Mouse (Mus musculus) CH12.LX (cell line): Measurements from ENCODE around the gene Csnk2a1. TPM values are rescaled to one million over a fixed set of nuclear protein-coding genes. Genes with fewer than 3 reads are reported as not detected.
"Not testable (repeated sequence)": the region's sequence is repeated elsewhere in the genome, so short reads cannot be mapped to it uniquely, and the experiment has no call there.

Experiments
- DNase-seq: peaks from one replicate; pipeline ENCODE4 v3.0.0-alpha.2; 2013; ENCODE audit errors: extremely low read depth
- H3K27ac ChIP-seq: 2 replicates; pipeline ENCODE4 v1.5.1; 2012; ENCODE audit warnings: low read depth, mild to moderate bottlenecking, control low read depth, moderate library complexity; ENCODE audit not compliant: insufficient read depth
- H3K27me3 ChIP-seq: replicated peaks from 2 replicates; pipeline ENCODE3; 2012; ENCODE audit warnings: inconsistent platforms
- H3K36me3 ChIP-seq, 2 experiments: replicated peaks in 1 of 2; 2 replicates each; pipeline versions ENCODE3 to v1.6.1; 2012; ENCODE audit warnings: inconsistent platforms in 1 of 2, low read length in 1 of 2, mild to moderate bottlenecking in 1 of 2, mixed read lengths in 1 of 2, moderate library complexity in 1 of 2; ENCODE audit not compliant: control insufficient read depth in 1 of 2, insufficient read depth in 1 of 2
- H3K4me1 ChIP-seq, 2 experiments: 2 replicates each; pipeline ENCODE4 v1.6.1; 2012; ENCODE audit warnings: inconsistent platforms in 1 of 2, moderate library complexity in 1 of 2; ENCODE audit not compliant: insufficient read depth in 2 of 2, control insufficient read depth in 1 of 2
- H3K4me2 ChIP-seq: 2 replicates; pipeline ENCODE4 v1.6.1; 2012; ENCODE audit warnings: low read depth, mild to moderate bottlenecking, control low read depth; ENCODE audit not compliant: poor library complexity, insufficient read depth, severe bottlenecking
- H3K4me3 ChIP-seq, 3 experiments: fragments of 150-350 bp in 1 of 3; sonication (generic) in 1 of 3; replicated peaks in 1 of 3; 2 replicates each; pipeline versions ENCODE3 to v1.5.1; 2011 to 2012; ENCODE audit warnings: low read depth in 2 of 3, low read length in 2 of 3, mild to moderate bottlenecking in 2 of 3, moderate library complexity in 2 of 3, control low read depth in 1 of 3, improper control_type of control experiment in 1 of 3, inconsistent platforms in 1 of 3, mixed read lengths in 1 of 3; ENCODE audit not compliant: poor library complexity in 1 of 3
- H3K79me2 ChIP-seq: replicated peaks from 2 replicates; pipeline ENCODE4 v1.6.1; 2012; ENCODE audit warnings: mild to moderate bottlenecking, moderate library complexity; ENCODE audit not compliant: control insufficient read depth, poor library complexity, insufficient read depth, severe bottlenecking; ENCODE audit errors: extremely low read depth
- H3K9ac ChIP-seq: 2 replicates; pipeline ENCODE4 v1.6.1; 2012; ENCODE audit warnings: low read depth, mild to moderate bottlenecking, control low read depth, moderate library complexity; ENCODE audit not compliant: insufficient read depth
- H3K9me3 ChIP-seq: replicated peaks from 2 replicates; pipeline ENCODE3; 2012; ENCODE audit warnings: low read length, inconsistent platforms, mixed read lengths
- ETS1 ChIP-seq: conservative IDR thresholded peaks from 2 replicates; pipeline ENCODE4 v1.6.1; 2012; ENCODE audit warnings: low read depth, mild to moderate bottlenecking, inconsistent platforms, low read length, improper control_type of control experiment, moderate library complexity
- GABPA ChIP-seq: IDR thresholded peaks from 2 replicates; pipeline ENCODE4 v1.6.1; 2012; ENCODE audit warnings: low read depth, low read length, improper control_type of control experiment, inconsistent platforms; ENCODE audit not compliant: insufficient replicate concordance
- HCFC1 ChIP-seq: IDR thresholded peaks from 2 replicates; pipeline ENCODE4 v1.6.1; 2012; ENCODE audit warnings: low read depth, mild to moderate bottlenecking, inconsistent platforms, low read length, improper control_type of control experiment
- JUND ChIP-seq: conservative IDR thresholded peaks from 2 replicates; pipeline ENCODE4 v1.6.1; 2011; ENCODE audit warnings: low read depth, low read length, improper control_type of control experiment
- KAT2A ChIP-seq: IDR thresholded peaks from 2 replicates; pipeline ENCODE4 v1.6.1; 2012; ENCODE audit warnings: low read length, improper control_type of control experiment, inconsistent platforms; ENCODE audit not compliant: insufficient replicate concordance
- MAZ ChIP-seq: IDR thresholded peaks from 2 replicates; pipeline ENCODE4 v1.6.1; 2012; ENCODE audit warnings: low read depth, mild to moderate bottlenecking, inconsistent platforms, low read length, improper control_type of control experiment, moderate library complexity
- MEF2A ChIP-seq: IDR thresholded peaks from 2 replicates; pipeline ENCODE4 v1.6.1; 2014; ENCODE audit warnings: low read depth, mild to moderate bottlenecking, inconsistent platforms, low read length, improper control_type of control experiment, borderline replicate concordance
- MYC ChIP-seq: IDR thresholded peaks from 2 replicates; pipeline ENCODE4 v1.6.1; 2011; ENCODE audit warnings: low read depth, mild to moderate bottlenecking, improper control_type of control experiment, low read length
- NRF1 ChIP-seq: IDR thresholded peaks from 2 replicates; pipeline ENCODE4 v1.6.1; 2014; ENCODE audit warnings: low read depth, mild to moderate bottlenecking, inconsistent platforms, low read length, improper control_type of control experiment, moderate library complexity
- POLR2AphosphoS2 ChIP-seq: IDR thresholded peaks from 2 replicates; pipeline ENCODE4 v1.6.1; 2011; ENCODE audit warnings: low read depth, low read length, improper control_type of control experiment
- RAD21 ChIP-seq: IDR thresholded peaks from 2 replicates; pipeline ENCODE4 v1.6.1; 2011; ENCODE audit warnings: low read depth, mild to moderate bottlenecking, low read length, improper control_type of control experiment, moderate library complexity
- RCOR1 ChIP-seq: conservative IDR thresholded peaks from 2 replicates; pipeline ENCODE4 v1.6.1; 2012; ENCODE audit warnings: low read depth, mild to moderate bottlenecking, inconsistent platforms, low read length, improper control_type of control experiment
- SMC3 ChIP-seq: IDR thresholded peaks from 2 replicates; pipeline ENCODE4 v1.6.1; 2011; ENCODE audit warnings: low read depth, low read length, improper control_type of control experiment
- TCF12 ChIP-seq: IDR thresholded peaks from 2 replicates; pipeline ENCODE4 v1.6.1; 2014; ENCODE audit warnings: low read depth, mild to moderate bottlenecking, inconsistent platforms, low read length, improper control_type of control experiment
- USF2 ChIP-seq: conservative IDR thresholded peaks from 2 replicates; pipeline ENCODE4 v1.6.1; 2011; ENCODE audit warnings: low read depth, low read length, improper control_type of control experiment
- ZC3H11A ChIP-seq: IDR thresholded peaks from 2 replicates; pipeline ENCODE4 v1.6.1; 2012; ENCODE audit warnings: low read depth, mild to moderate bottlenecking, inconsistent platforms, low read length, improper control_type of control experiment
- ZMIZ1 ChIP-seq: IDR thresholded peaks from 2 replicates; pipeline ENCODE4 v1.6.1; 2012; ENCODE audit warnings: low read depth, mild to moderate bottlenecking, inconsistent platforms, low read length, improper control_type of control experiment
- dilution Hi-C: fragments of 300-500 bp; cut with MboI; formaldehyde crosslinking; loops from 2 replicates; pipeline ENCODE4 v1.14.3; 2020; ENCODE audit warnings: low sequenced_read_pairs; ENCODE audit not compliant: extremely low pct_unique_long_range_greater_than_20kb, extremely low pct_ligation_motif_present
- in situ Hi-C: fragments of 300-500 bp; cut with MboI; formaldehyde crosslinking; loops from 3 replicates; pipeline ENCODE4 v1.14.3; 2019; ENCODE audit warnings: low sequenced_read_pairs, low pct_ligation_motif_present, low pct_unique_long_range_greater_than_20kb, mixed read lengths
- polyA plus RNA-seq: library from polyadenylated mRNA; unstranded; fragments of >175 nt; gene quantifications from 2 replicates; pipeline ENCODE4 v1.2.1, GENCODE M21; 2012; ENCODE audit warnings: low read depth; ENCODE audit not compliant: insufficient read length
- total RNA-seq, 2 experiments: library from RNA; depleted of rRNA; stranded (reverse); fragments of 300-350 nt in 1 of 2; fragments of >200 nt in 1 of 2; gene quantifications; 2 replicates each; pipeline ENCODE4 v1.2.3; 2012 to 2014

The Csnk2a1 gene
- total and polyA plus RNA-seq, 3 experiments = 79.2 to 145 (median 100) TPM

DNA sequence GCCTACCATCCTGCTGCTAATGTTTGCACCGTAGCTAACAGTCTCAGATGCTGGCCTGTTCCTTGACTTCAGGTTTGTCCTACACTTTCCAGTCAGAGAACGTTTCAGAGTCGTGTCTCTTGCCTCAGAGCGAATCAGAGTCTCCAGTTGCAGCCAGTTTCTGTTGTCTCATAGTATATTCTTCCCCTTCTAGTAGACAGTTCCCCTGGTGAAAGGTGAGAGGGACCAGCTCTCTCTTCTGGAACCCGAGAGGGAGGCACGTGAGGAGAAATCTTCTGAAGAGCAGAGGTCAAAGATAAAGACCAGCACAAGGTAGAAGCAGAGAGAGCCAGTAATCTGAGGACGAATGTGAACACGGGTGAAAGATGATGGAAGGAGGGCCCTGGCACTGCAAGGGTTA, 61.4 kb downstream of the Csnk2a1 start:
- in situ Hi-C loops (no loop called here), dilution Hi-C loops (no loop called here)
- Histone ChIP-seq H3K27me3 (no peaks in the 10 kb centered on the region), H3K36me3 (peaks cover 25 to 49% of the 10 kb centered on the region in 2 experiments), H3K4me2 (no peak overlapping the region), H3K9ac (no peak overlapping the region), H3K4me1 (peaks cover 0 to 1% of the 10 kb centered on the region in 2 experiments; a peak in 2 of 4 replicates), H3K9me3 (no peaks in the 10 kb centered on the region), H3K4me3 (no peak overlapping the region), H3K79me2 (no peaks in the 10 kb centered on the region), H3K27ac (no peak overlapping the region)
- no peak for TF ChIP-seq ZC3H11A
- no peak for TF ChIP-seq JUND
- no peak for TF ChIP-seq HCFC1
- TF ChIP-seq MEF2A = no peak
- no peak for TF ChIP-seq POLR2AphosphoS2
- TF ChIP-seq ETS1 = no peak
- TF ChIP-seq KAT2A = no peak
- TF ChIP-seq TCF12 = no peak
- TF ChIP-seq SMC3 = no peak
- TF ChIP-seq MAZ = no peak
- no peak for TF ChIP-seq GABPA
- no peak for TF ChIP-seq NRF1
- TF ChIP-seq USF2 = no peak
- no peak for TF ChIP-seq RCOR1
- TF ChIP-seq ZMIZ1 = no peak
- TF ChIP-seq MYC = no peak
- TF ChIP-seq RAD21 = no peak
- no peak for DNase-seq

DNA sequence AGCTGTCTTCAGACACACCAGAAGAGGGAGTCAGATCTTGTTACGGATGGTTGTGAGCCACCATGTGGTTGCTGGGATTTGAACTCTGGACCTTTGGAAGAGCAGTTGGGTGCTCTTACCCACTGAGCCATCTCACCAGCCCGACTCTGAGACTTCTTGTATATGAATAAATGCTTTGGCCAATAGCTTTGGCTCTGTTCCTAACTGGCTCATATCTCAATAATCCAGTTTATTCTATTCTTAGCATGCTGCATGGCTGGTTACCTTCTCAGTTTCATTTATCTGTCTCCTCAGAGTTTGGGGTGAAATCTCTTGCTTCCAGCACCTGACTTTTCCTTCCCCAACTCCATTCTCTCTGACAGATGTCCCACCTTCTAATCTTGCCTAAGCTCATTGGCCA, 63.0 kb downstream of the Csnk2a1 start:
- H3K27me3 ChIP-seq, H3K27ac ChIP-seq, DNase-seq, H3K79me2 ChIP-seq, H3K4me1 ChIP-seq, H3K9ac ChIP-seq, dilution Hi-C loops, H3K9me3 ChIP-seq, H3K4me2 ChIP-seq, H3K4me3 ChIP-seq: not testable (repeated sequence)
- in situ Hi-C loops = loop anchor here (5.0 kb wide), 1 partner anchor 38 kb away; no protein-coding TSS in a partner anchor
- peaks cover 12 to 34% of the 10 kb centered on the region in 2 experiments for H3K36me3 ChIP-seq
